Mouse (Mus musculus): Measurements from ENCODE around the gene Otx2. TPM values are rescaled to one million over a fixed set of nuclear protein-coding genes. Genes with fewer than 3 reads are reported as not detected.
"Not testable (repeated sequence)": the region's sequence is repeated elsewhere in the genome, so short reads cannot be mapped to it uniquely, and the experiment has no call there.

The Otx2 gene
- polyA plus RNA-seq, 1 experiment from 2014 or later = not detected

GRCm38 (mm10) chr14:48633141-48633540 lies 40.5 kb downstream of the Otx2 start:
- H3K36me3 ChIP-seq = no peaks in the 10 kb centered on the region
- no peak overlapping the region for H3K4me3 ChIP-seq
- no peak overlapping the region for H3K4me2 ChIP-seq
- no peak overlapping the region for H3K27ac ChIP-seq
- H3K9ac ChIP-seq = no peak overlapping the region
- H3K27me3 ChIP-seq (replicated peaks) = no peaks in the 10 kb centered on the region
- ATAC-seq = no peak
- H3K9me3 ChIP-seq (replicated peaks) = no peaks in the 10 kb centered on the region
- H3K4me1 ChIP-seq = no peaks in the 10 kb centered on the region
- 84% methylated on average over 3 of the region's 3 CpGs for WGBS (ENCODE audit: insufficient replicate concordance)

DNA sequence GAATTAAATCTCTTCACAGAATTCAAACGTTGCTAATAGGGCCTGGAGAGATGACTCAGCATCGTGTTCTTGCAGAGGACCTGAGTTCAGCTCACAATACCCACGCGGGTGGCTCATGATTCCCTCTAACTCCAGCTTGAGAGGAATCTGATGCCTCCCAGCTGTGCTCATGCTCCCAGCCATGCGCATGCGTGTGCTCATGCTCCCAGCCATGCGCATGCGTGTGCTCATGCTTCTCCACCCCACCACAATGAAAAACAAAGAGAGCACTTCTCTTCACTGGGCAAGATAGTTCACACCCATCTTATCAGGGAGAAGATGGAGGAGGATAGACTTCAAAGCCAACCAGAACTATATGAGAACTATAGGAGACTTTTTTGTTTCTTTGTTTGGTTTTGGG lies 41.3 kb downstream of the Otx2 start:
- 72% methylated on average over 8 of the region's 8 CpGs for WGBS (ENCODE audit: insufficient replicate concordance)
- H3K4me3 ChIP-seq = no peak overlapping the region
- ATAC-seq = no peak
- H3K36me3 ChIP-seq = no peaks in the 10 kb centered on the region
- no peak overlapping the region for H3K4me2 ChIP-seq
- H3K4me1 ChIP-seq = no peaks in the 10 kb centered on the region
- H3K27me3 ChIP-seq (replicated peaks) = no peaks in the 10 kb centered on the region
- H3K9me3 ChIP-seq (replicated peaks) = no peaks in the 10 kb centered on the region
- no peak overlapping the region for H3K9ac ChIP-seq
- no peak overlapping the region for H3K27ac ChIP-seq

- H3K27ac ChIP-seq = no peak overlapping the region
- no peaks in the 10 kb centered on the region for H3K9me3 ChIP-seq (replicated peaks)
- no peak overlapping the region for H3K4me2 ChIP-seq
- H3K4me3 ChIP-seq = no peak overlapping the region
- H3K27me3 ChIP-seq (replicated peaks) = no peaks in the 10 kb centered on the region
- H3K4me1 ChIP-seq = no peaks in the 10 kb centered on the region
- no peaks in the 10 kb centered on the region for H3K36me3 ChIP-seq
- no peak overlapping the region for H3K9ac ChIP-seq
- 62% methylated on average over 2 of the region's 2 CpGs for WGBS (ENCODE audit: insufficient replicate concordance)
- no peak for ATAC-seq
Observed at GRCm38 (mm10) chr14:48631486-48631885, 42.1 kb downstream of the Otx2 start.

DNA sequence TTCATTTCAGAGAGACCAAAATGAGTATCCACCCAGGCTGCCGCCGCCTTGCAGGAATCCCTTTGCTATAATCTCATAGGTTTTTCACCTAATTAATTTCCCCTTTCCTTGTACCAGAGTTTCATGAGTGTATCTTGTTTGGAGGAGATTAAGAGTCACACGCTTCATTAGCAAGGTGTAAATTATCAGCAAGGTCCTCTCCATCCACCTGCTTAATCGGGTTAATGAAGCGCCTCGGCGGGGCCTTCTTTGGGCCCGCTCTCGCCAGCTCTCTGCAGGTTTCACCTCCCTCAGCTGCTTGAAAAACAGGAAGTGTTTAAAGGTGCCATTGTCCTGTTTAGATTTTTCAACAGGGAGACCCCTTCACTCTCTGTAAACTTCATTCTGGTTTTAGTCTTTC lies 44.2 kb downstream of the Otx2 start:
- 76% methylated on average over 9 of the region's 9 CpGs for WGBS (ENCODE audit: insufficient replicate concordance)

GRCm38 (mm10) chr14:48626271-48626670 lies 47.3 kb downstream of the Otx2 start:
- Histone ChIP-seq H3K4me3 (no peak overlapping the region), H3K36me3 (no peaks in the 10 kb centered on the region), H3K27me3 (replicated peaks) (no peaks in the 10 kb centered on the region), H3K9ac (no peak overlapping the region), H3K27ac (no peak overlapping the region), H3K9me3 (replicated peaks) (no peaks in the 10 kb centered on the region), H3K4me2 (no peak overlapping the region), H3K4me1 (no peaks in the 10 kb centered on the region)
- 69% methylated on average over 4 of the region's 4 CpGs for WGBS (ENCODE audit: insufficient replicate concordance)
- no peak for ATAC-seq

More for the DNA sequence above, 44.2 kb downstream of the Otx2 start:
- Histone ChIP-seq H3K27me3 (replicated peaks) (no peaks in the 10 kb centered on the region), H3K36me3 (no peaks in the 10 kb centered on the region), H3K4me2 (no peak overlapping the region), H3K4me1 (no peaks in the 10 kb centered on the region), H3K9me3 (replicated peaks) (no peaks in the 10 kb centered on the region), H3K4me3 (no peak overlapping the region), H3K27ac (no peak overlapping the region), H3K9ac (no peak overlapping the region)
- no peak for ATAC-seq

GRCm38 (mm10) chr14:48625331-48625694 lies 48.3 kb downstream of the Otx2 start:
- H3K9me3 ChIP-seq (replicated peaks) = no peaks in the 10 kb centered on the region
- no peak overlapping the region for H3K4me2 ChIP-seq
- H3K4me1 ChIP-seq = no peaks in the 10 kb centered on the region
- no peak overlapping the region for H3K4me3 ChIP-seq
- H3K36me3 ChIP-seq = no peaks in the 10 kb centered on the region
- ATAC-seq = no peak
- H3K27me3 ChIP-seq (replicated peaks) = no peaks in the 10 kb centered on the region
- WGBS (ENCODE audit: insufficient replicate concordance) = 72% methylated on average over 6 of the region's 6 CpGs
- H3K9ac ChIP-seq = no peak overlapping the region
- no peak overlapping the region for H3K27ac ChIP-seq

- no peak overlapping the region for H3K27ac ChIP-seq
- H3K4me1 ChIP-seq = no peaks in the 10 kb centered on the region
- no peak overlapping the region for H3K4me3 ChIP-seq
- 67% methylated on average over 9 of the region's 9 CpGs for WGBS (ENCODE audit: insufficient replicate concordance)
- H3K9ac ChIP-seq = no peak overlapping the region
- no peaks in the 10 kb centered on the region for H3K36me3 ChIP-seq
- no peak for ATAC-seq
- no peak overlapping the region for H3K4me2 ChIP-seq
- H3K27me3 ChIP-seq (replicated peaks) = no peaks in the 10 kb centered on the region
- H3K9me3 ChIP-seq (replicated peaks) = no peaks in the 10 kb centered on the region
Observed at GRCm38 (mm10) chr14:48624596-48625330, 48.9 kb downstream of the Otx2 start.

- not testable (repeated sequence) for H3K36me3 ChIP-seq; H3K27me3 ChIP-seq (replicated peaks); H3K9ac ChIP-seq; H3K4me2 ChIP-seq; H3K4me1 ChIP-seq; H3K4me3 ChIP-seq; H3K27ac ChIP-seq; H3K9me3 ChIP-seq (replicated peaks); ATAC-seq
- 25% methylated on average over 9 of the region's 9 CpGs for WGBS (ENCODE audit: insufficient replicate concordance)
Observed at GRCm38 (mm10) chr14:48622726-48623125, 50.9 kb downstream of the Otx2 start.

DNA sequence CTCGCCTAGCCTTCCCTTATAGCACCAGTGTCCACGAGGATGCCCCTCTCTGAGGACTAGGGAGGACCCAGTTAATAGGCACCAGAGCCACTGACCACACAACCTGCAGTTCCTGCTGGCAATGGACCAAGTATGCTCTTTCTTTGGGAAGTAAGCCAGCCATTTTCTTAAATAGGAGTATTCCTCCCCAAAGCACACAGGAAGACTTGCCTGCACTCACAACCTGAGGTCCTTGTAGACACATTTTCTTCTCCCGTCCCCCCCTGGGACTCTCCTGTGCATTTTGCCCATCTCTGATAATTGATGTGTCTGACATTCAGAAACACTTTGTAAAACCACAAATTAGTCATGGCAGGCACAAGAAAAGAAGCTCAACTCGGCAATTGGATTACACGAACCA lies 57.3 kb downstream of the Otx2 start:
- 68% methylated on average over 5 of the region's 5 CpGs for WGBS (ENCODE audit: insufficient replicate concordance)
- no peaks in the 10 kb centered on the region for H3K27me3 ChIP-seq (replicated peaks)

GRCm38 (mm10) chr14:48608641-48609310 lies 64.8 kb downstream of the Otx2 start:
- no peaks in the 10 kb centered on the region for H3K36me3 ChIP-seq
- no peak overlapping the region for H3K27ac ChIP-seq
- H3K4me2 ChIP-seq = no peak overlapping the region
- no peaks in the 10 kb centered on the region for H3K4me1 ChIP-seq
- no peaks in the 10 kb centered on the region for H3K9me3 ChIP-seq (replicated peaks)
- H3K27me3 ChIP-seq (replicated peaks) = no peaks in the 10 kb centered on the region; the same call in 1 of the 2 replicates
- H3K4me3 ChIP-seq = no peak overlapping the region
- 73% methylated on average over 15 of the region's 15 CpGs for WGBS (ENCODE audit: insufficient replicate concordance)
- no peak for ATAC-seq
- H3K9ac ChIP-seq = no peak overlapping the region

More for the DNA sequence above, 57.3 kb downstream of the Otx2 start:
- H3K36me3 ChIP-seq = no peaks in the 10 kb centered on the region
- ATAC-seq = no peak
- no peaks in the 10 kb centered on the region for H3K4me1 ChIP-seq
- H3K9ac ChIP-seq = no peak overlapping the region
- no peak overlapping the region for H3K4me3 ChIP-seq
- H3K27ac ChIP-seq = no peak overlapping the region
- no peaks in the 10 kb centered on the region for H3K9me3 ChIP-seq (replicated peaks)
- H3K4me2 ChIP-seq = no peak overlapping the region

All from liver, embryonic 12.5 days (tissue).